Comparison of ENCODE assay signal across 16 mouse cellular contexts in the genomic region with DNA sequence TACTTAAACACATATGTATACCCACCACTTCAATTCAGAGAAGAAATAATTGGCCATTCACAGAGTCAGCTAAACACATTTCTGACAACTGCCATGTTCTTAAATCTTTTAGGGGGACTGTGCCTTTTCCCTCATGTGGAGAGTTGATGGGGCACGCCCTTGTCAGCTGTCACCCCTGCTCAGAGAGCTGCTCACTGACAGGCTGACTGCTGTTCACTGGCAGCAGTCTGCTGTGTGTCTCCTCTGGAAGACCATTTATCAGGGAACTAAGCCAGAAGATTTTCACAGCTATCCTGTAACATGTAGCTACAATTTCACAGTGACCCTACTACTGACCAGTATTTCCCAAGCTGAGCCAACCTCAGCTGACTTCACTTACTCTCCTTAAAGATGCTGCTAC.
"Had no signal": no experiment of that assay in that cellular context is flagged by ENCODE, and none has a peak within 500 bp of the region (broad histone marks: within the 10 kb centered on the region; RNA-seq: fewer than 3 reads in every experiment).

No protein-coding gene starts in this region.

- H3K4me1 ChIP-seq: kidney, embryonic 15.5 days; limb, embryonic 12.5 days; midbrain, embryonic 15.5 days; neural tube, embryonic 12.5 days; stomach, embryonic 15.5 days had no signal

- DNase-seq: kidney, adult 2 months; kidney, postnatal 14 days; lung, adult 18-20 months; retina, postnatal 1 day; right cerebral cortex, postnatal 14 days; thymus, adult 2 months; thymus, postnatal 25 days had no signal

- H3K9me3 ChIP-seq: midbrain, embryonic 15.5 days; neural tube, embryonic 12.5 days; stomach, embryonic 15.5 days had no signal

- H3K4me3 ChIP-seq: kidney, embryonic 15.5 days; limb, embryonic 12.5 days; midbrain, embryonic 15.5 days; neural tube, embryonic 12.5 days; stomach, embryonic 15.5 days had no signal

- H3K9ac ChIP-seq: kidney, embryonic 15.5 days; limb, embryonic 12.5 days; liver, embryonic 14.5 days; midbrain, embryonic 15.5 days; neural tube, embryonic 12.5 days; stomach, embryonic 15.5 days had no signal

- H3K4me2 ChIP-seq: kidney, embryonic 15.5 days; limb, embryonic 12.5 days; midbrain, embryonic 11.5 days; midbrain, embryonic 15.5 days; neural tube, embryonic 12.5 days; stomach, embryonic 15.5 days had no signal

- H3K27ac ChIP-seq: kidney, embryonic 15.5 days; limb, embryonic 12.5 days; liver, embryonic 14.5 days; midbrain, embryonic 15.5 days; neural tube, embryonic 12.5 days; stomach, embryonic 15.5 days had no signal

- H3K36me3 ChIP-seq: kidney, embryonic 15.5 days; limb, embryonic 12.5 days; midbrain, embryonic 15.5 days; neural tube, embryonic 12.5 days; stomach, embryonic 15.5 days had no signal

- ATAC-seq: intestine, embryonic 16.5 days; lung, postnatal 0 days; midbrain, embryonic 15.5 days had no signal

- H3K27me3 ChIP-seq: kidney, embryonic 15.5 days; limb, embryonic 12.5 days; midbrain, embryonic 15.5 days; neural tube, embryonic 12.5 days; stomach, embryonic 15.5 days had no signal
